Mouse (Mus musculus) megakaryocyte-erythroid progenitor cell, adult 5-6 weeks (primary cell): ENCODE measurements around the gene Lrrc4. TPM values are rescaled to one million over a fixed set of nuclear protein-coding genes. Genes with fewer than 3 reads are reported as not detected.

Experiments used
- ATAC-seq: replicated peaks from 2 replicates; pipeline ENCODE4 v1.8.0; 2016; ENCODE audit warnings: mild to moderate bottlenecking, inconsistent platforms; ENCODE audit not compliant: severe bottlenecking, poor library complexity, low FRiP score, low TSS enrichment
- total RNA-seq, 2 experiments: library from RNA; stranded (forward) in 1 of 2; stranded (reverse) in 1 of 2; fragments of 200-1000, 215-1000 nt in 1 of 2; fragments of >200 nt in 1 of 2; fragmentation: Nextera tagmentation in 1 of 2; gene quantifications; 2 replicates each; pipeline ENCODE4 v1.2.3; 2014 to 2017

Gene Lrrc4
- total RNA-seq, 2 experiments from 2014 or later, result 0.05 TPM; not detected in 1

DNA sequence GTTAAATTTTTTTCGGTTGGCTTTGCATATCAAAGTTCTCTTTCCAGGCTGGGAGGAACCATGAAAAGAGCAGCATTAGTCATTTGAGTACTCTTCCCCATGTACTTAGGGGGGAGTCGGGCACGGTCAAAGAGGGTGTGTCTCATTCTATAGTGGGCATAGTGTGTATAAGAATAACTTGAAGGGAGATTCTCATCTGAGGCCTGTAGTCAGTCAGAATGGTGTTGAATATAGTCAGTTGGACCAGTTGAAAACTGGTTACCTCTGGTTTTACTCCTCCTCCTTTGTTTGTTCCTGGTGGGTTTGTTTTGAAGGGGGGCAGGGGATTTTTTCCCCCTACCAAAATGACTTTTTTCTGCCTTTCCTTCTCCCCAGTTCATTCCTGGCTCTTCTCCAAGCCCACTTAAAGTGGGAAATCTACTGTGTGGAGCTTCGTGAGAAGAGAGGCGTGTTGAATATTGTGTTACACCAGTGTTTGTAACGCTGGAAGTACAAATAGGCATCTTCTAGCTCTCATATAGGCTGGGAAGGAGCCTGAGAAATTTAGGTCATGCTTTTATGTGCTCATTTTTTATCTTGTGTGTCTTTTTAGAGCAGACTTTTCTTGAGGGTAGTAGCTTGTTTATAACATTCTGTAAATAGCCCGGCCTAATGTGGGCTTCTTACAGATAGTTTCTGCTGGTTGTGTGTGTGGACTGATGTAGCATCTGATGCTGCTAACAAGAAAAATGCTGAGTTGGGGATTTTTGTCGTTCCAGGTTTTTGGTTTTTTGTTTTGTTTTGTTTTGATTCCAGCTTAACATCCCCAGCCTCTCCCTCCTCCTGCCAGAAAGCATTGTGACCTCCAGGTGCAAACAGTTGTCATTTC is 125.2 kb downstream of the Lrrc4 start:
- ATAC-seq, result no peak

DNA sequence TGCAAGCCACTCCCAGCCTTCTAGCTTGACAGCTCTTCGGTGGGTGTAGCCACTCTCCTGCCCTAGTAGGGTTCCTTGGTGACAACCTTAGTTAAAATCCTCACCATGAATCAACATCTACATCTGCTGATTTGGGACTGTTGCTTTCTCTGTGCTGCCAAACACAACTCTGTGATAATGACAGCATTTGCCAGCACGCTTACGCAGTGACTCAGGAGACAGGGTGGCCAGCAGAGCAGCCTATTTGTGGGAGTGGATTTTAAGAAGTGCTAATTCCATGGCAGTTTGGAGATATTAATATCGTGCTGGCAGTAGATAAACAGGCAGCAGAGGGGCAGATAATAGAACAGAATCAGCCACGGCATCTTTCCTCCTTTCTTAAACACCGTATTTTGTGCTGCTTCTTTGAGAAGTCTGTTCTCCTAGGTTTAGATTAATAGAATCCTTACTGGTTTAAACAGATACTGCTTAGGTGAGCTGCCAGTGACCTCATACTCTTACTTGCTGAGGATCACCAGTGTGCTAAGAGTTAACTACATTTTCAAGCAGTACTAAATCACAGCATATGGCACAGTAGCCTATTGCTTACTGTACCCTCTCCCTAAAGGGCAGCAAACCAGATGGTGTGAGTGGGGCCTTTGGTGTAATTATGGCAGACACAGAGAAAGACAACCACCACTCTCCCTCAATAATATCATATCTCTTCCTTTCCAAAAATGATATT is 126.0 kb downstream of the Lrrc4 start:
- peak; percentile 76 for ATAC-seq

DNA sequence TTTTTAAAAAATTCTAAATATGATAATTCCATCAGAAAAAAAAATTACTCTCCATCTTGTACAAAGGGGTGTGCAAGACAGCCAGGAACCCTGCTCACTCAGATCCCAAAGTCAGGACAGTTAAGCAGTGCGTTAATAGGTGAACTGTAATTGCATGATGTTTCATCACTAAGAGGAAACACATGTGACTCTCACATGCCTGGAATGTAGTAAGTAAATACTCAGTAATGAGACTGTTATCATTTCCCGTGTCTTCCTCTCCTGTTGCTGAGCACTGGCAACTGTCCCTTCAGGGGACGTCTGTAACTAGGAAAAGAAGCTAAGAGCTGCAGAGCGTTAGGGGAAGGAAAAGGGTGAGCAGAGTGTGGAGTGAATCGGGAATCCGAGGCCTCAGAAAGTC is 126.9 kb downstream of the Lrrc4 start:
- ATAC-seq, result no peak

DNA sequence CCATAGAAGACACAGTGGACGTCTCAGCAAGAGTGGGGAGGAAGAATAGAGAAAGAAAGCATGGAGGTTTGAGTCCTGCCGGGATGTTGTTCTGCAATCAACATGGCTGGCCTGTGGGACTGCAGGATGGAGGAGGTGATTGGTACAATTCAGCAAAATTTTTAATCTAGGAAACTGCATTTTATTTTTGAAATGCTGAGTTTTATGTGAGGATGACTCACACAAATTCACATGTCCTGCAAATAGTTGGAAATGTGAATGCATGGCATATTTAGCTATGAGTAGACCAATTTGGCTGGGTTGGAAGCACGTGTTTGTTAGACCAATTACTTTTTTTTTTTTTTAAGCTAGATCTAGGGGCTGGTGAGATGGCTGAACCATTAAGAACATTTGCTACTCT is 134.3 kb downstream of the Lrrc4 start:
- ATAC-seq, result no peak

DNA sequence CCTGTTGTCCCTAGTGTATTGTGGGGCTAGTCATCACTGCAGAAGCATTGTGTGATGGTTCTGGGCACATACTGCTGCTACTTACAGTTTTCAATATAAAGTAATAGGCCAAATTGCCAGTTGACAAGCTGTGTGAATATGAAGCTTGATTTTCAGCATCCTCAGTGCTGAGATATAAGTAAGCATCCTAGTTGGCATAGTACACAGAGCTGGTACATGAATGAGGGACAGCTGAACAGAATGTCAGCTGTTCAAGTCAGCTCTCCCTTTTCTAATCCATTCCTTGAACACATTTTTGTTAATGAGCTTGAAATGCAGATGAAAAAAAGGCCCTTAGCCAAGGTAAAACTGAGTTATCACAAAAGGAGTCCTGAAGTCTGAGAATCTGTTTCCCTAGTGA is 138.9 kb downstream of the Lrrc4 start:
- ATAC-seq, result no peak

DNA sequence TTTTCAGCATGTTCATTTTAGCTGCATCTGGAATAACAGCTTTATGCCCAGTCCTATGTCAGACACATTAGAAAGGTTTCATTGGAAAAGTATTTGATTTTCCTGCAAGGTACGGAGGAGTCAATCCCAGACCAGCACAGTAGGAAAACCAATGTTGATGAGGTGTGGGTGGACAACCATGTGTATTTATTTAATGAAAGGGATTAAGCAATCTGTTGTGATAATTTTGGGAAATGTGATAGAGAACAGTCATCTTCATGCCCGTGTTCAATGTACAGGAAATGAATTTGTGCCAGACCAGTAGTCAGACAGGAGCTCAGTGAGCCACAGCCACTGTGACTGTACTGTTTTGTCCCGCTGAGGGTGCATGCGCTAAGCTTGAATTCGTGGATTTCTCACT is 143.8 kb downstream of the Lrrc4 start:
- ATAC-seq, result no peak

DNA sequence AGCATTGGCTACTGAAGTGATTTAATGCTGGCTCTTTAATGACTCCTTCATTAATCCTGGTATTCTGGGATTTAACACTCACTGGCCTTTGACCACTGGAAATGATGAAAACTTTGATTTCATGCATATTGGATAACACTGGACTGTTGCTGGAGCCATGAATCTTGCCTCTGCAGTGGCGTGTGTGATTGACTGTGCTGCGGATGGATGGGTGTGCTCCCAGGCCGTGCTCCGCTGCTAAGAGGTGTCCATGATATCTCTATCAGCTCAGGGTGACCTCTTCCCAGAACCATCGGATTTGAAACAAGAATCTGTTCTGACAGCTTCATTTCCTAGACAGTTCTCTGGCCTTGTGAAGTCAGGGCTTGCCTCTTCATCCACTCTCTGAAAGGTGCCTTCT is 145.8 kb downstream of the Lrrc4 start:
- ATAC-seq, result no peak

DNA sequence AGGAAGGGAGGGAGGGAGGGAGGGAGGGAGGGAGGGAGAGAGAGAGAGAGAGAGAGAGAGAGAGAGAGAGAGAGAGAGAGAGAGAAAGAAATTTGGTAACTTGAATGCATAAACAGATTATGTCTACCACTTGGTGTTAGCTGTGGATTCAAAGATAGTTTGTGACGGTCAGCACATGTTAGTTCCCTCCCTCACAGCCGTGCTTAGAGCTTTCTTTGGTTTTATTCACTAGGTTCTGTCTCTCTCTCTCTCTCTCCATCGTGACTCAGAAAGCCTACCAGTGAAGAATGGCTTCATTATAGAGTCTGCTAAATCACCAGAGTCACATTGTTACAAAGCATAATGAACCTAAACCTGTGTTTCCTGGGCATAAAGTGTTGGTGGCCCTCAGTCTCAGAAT is 146.5 kb downstream of the Lrrc4 start:
- ATAC-seq, result no peak

DNA sequence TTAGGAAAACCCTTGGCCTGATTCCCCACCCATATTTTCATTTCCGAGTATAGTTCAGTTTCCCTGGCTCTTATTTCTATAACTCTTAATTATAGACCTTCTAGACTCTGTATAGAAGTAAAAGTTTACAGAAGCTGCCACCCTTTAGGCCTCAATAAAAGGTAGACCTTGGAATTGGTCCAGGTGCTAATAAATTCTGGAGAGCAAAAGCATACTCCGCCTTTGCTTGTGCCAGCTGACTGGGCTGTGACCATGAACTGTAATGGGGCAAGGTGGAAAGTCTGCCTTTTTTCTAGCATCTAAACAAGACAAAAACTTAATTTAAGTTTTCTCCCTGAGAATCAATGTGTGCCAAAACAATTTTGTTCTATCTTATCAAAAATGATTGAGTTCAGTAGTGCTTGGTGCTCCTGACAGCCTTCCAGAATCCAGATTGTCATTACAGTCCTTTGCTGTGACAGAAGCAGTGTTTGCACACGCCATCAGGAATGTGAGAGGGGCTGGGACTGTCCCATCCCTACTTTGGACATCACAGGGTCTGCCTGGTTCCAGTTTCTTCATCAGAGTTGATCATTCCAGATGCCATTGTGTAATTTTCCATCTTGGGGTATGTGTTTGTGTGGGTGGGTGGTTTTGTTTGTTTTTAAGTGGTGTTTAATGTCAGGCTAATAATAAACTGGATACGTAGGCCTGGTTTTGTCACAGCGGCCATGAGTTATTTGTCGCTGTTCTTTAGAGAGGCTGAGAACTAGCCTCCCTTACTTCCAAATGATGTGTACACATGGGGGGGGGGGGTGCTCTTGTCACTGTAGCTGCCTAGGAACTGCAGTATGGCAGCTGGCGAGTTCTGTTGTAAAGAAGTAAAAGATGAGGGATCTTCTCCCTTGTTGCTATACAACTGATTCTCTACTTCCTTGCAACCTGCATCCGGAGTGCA is 149.8 kb downstream of the Lrrc4 start:
- no peak for ATAC-seq

DNA sequence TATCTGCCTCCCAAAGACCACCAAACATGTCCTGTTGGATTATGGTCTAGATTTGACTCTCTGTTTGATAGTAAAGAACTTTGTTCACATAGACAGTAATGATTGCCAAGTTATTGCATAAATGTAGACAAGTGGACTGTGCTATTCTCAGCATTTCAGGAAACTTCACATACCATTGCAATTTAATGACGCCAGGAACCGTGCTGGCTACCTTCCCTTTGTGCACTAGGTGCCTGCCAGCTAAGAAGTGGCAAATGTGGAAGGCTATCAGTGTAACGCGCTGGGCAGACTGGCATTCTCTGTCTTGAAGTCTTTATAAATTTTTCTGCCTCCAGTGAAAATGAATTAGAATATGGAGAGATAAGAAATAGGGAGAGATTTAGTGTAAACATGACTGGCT is 151.0 kb downstream of the Lrrc4 start:
- ATAC-seq, result no peak

DNA sequence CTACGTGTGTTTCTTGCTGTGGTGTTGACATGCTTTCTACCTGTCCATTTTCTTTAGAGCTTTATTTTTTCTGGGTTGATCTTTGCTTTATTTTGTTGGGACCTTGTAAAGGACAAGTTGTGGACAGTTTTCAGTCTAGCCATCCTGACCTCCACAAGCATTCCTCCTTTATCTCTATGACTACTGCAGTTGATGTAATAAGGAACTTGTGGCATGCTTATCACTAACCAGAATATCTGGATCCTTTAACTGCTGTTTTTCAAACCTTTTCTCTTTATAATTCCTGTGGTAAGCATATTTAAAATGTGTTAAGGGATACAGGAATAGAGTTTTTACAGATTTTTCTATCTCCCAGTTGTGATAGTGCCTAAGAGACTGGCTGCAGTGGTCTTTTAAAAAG is 152.7 kb downstream of the Lrrc4 start:
- no peak for ATAC-seq

DNA sequence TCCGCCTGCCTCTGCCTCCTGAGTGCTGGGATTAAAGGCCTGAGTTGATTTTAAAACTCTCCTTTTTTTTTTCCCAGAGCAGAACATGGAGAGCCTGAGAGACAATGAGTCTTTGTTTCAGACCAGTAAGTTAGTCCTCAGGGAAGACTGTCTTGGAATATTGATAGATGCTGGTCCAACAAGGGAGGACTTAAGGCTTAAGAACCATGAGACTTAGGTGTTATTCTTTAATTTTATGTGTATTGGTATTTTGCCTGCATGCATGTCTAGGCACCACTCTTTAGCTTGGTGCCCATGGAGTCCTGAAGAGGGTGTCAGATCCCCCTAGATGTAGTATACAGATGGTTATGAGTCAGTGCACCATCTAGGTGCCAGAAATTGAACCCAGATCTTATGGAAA is 156.9 kb downstream of the Lrrc4 start:
- no peak for ATAC-seq

DNA sequence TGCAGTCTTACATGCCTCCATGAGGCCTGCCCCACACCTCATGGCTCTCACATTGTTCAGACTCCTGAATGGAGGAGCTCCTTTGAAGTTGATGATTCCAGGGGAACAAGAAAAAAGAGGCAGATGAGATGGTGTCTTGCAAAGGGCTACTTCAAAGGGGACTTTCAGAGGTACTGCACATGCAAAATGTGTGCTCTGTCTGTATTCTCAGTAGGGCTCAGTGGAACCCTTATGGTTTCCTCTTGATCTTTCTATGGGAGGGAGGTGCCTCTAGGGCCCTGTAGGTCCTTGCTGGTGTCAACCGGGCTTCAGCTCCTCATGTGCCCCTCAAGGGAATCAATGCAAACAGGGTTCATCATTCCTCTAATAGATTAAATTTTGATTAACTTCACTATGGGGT is 159.2 kb downstream of the Lrrc4 start:
- ATAC-seq, result no peak

DNA sequence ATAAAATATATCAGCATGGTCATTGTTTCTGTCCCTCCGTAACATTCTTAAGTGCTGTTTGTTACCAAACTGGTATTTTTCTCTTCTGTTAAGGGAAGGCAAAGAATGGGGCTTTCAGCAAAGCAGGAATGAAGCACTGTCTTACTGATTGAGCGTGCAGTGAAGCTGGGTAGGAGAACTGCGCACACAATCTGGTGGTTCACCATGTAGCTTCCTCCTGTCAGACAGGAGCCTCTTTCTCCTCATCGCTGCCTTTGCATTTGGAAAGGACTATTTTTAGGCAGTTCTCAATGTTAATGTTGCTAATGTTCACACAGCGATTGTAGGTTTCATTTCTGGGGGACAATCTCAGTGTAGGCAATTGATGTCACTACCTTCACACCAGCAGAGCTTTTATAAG is 162.3 kb downstream of the Lrrc4 start:
- no peak for ATAC-seq

DNA sequence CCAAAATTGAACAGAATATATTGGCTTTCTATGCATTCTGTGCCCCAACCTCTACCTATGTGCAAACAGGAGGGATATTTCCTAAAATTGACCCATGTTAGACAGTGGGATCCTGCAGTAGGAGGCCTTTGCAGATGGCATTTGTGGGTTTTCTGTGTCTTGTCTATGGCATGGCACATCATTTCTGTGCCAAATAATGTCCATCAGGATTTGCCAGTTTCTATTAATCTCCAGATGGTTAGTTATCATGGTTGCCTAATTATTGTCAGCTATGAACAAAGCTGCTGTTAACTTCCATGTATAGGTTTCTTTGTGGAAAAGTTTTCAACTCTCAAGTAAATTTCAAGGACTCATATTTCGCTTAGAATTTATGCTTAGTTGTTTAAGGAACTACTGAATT is 164.0 kb downstream of the Lrrc4 start:
- no peak for ATAC-seq

DNA sequence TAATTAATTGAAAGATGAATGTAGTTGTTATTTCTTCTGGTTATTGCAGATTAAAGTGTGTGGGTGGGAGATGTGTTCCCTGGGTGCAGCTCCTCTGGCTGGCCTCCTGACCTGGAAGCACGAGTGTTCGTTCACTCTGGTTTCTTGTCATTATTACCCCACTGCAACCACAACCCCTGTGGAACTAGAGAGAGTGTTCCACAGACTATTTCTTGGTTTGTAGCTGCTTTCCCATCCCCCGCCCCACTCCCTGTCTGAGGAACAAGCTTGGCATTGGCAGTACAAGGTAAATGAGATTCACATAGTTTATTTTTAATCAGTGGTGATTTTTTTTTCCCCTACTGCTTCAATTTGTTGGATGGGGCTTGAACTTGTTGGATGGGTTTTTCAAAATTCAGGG is 166.8 kb downstream of the Lrrc4 start:
- no peak for ATAC-seq

DNA sequence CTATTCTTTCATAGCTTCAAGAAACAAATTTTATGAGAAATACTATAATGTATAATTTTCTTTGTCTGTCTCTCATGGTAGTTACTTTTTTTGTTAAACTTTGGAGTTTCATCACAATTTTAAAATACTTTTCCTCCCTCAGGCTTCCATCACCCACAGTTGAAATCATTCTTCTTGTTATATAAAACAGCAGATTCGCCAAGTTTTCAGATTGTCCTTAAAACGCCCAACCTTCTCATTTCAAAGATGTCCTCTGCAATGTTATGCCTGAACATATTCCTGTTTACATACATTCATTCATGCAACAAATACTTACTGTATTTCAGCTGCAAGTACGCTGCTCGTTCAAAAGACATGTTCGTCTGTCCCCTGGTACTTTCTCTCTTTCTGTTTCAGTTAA is 167.9 kb downstream of the Lrrc4 start:
- no peak for ATAC-seq

DNA sequence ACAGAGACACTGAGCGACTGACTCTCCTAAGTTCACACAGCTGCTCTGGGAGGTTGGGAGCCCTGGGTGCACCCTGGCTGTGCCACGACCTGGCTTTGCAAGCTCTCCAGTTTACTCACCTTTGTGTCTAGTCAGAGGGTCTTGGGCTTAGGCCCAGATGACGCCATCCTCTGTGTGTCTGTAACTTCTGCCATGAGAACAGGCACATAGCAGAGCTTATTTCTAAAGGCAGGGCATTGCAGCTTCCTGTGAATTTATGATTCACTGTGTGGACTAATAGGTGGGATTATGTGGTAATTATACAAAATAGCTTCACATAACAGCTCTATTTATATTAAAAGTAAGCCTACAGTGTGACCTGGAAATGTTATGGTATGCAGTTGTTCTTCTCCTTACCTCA is 168.5 kb downstream of the Lrrc4 start:
- ATAC-seq, result no peak

DNA sequence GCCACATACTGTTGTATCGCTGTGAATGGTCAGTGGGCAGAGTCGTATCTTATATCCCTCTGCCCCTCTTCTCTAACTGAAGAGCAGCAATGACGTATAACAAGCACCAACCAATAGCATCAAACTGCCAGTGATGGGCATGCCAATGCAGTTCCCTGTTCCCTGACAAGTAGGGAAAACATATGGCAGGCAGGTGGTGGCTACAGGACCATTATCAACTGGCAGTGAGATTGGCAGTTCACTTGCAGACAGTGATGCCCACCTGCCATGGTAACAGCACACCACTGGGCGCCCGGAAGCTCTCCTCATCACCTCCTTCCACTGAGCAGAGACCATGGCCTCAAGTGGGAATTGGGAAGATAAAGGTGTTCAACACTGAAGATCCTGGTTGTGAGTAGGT is 175.0 kb downstream of the Lrrc4 start:
- no peak for ATAC-seq

DNA sequence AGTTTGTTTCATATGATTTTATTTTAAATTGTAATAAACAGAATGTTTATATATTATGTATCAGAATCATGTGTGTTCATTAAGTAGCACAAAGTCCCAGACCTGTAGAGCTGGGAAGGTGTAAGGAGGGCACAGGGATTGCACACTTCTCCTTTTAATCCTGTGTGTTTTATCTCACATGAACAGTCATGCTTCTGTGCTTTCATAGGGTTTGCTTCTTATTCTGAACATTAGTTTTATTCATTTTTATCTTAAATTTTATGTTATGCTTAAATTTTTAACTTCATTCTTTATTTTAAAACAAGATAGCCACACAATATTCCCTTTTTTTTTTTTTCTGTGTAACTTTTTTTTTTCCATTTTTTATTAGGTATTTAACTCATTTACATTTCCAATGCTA is 186.3 kb downstream of the Lrrc4 start:
- ATAC-seq, result no peak
